Mouse (Mus musculus): ENCODE data around the gene Hoxa10. TPM values are rescaled to one million over a fixed set of nuclear protein-coding genes. Genes with fewer than 3 reads are reported as not detected.

Gene Hoxa10
- polyA plus RNA-seq, 1 experiment from 2014 or later: 0.40 TPM

DNA sequence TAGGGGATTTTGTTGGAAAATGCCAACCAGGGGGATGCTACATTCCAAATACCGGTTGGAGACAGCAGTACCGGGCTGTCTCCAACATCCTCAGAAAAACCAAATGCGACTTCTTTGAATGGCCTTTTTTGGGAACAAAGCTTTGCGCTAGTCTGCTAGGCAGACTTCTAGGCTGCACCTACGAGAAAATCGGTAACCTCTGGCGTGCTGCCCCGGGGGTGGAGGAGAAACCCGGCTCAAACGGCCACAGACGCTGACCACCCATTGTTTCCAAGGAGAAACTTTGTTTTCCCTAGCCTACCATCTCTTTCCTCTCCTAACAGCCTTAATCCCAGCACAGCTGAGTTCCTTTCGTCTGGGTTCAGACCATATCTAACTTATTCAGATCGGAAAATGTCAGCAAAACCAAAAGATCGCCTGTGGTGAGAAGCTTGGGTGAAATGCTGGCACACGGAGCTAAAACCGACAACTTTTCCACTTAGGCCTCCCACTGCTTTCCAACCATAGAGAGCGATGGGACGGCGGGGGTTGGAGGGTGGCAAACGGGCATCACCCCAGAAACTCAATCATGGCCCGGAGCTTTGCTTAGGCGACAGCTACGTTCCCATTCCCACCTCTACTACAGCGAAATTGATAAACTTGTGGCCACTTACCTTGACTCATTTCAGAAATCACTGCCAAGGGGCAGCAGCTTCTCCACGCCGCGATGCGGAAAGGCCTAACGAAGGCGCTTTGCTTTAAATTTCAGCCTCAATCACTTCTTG is 847 bp downstream of the Hoxa10 start:
- 2% methylated on average over 30 of the region's 30 CpGs for WGBS
- Histone ChIP-seq H3K27me3 (peaks cover 97% of the 10 kb centered on the region), H3K9me3 (no peaks in the 10 kb centered on the region), H3K4me1 (replicated peaks) (no peaks in the 10 kb centered on the region), H3K4me3 (no peak overlapping the region), H3K36me3 (no peaks in the 10 kb centered on the region), H3K9ac (no peak overlapping the region), H3K4me2 (0 out of 2 replicates have a peak overlapping the region, but pooled peaks have one; percentile 11), H3K27ac (replicated peaks) (no peak overlapping the region)
- no peak for ATAC-seq (ENCODE audit: low FRiP score, low read depth)

DNA sequence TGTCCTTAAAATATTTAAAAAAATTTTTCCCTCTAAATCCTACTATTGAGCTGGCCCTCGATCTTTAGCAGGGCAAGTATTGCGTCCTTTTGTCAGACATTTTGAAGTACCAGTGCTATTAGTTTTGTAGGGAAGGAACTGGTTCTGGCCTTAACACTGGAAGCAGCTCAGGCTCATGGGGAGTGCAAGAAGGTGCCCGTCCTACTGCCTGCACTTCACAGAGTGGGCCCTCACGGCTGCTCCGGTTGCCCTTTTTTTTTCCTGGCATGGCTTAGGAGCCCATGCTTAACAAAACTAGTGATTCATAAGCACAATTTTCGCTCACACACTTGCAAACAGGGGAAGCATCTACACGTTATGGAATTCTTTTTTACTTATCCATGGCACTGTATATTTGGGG is 1.7 kb downstream of the Hoxa10 start:
- Histone ChIP-seq H3K4me1 (replicated peaks) (no peaks in the 10 kb centered on the region), H3K4me2 (no peak overlapping the region), H3K27ac (replicated peaks) (no peak overlapping the region), H3K36me3 (no peaks in the 10 kb centered on the region), H3K4me3 (no peak overlapping the region), H3K9ac (no peak overlapping the region), H3K27me3 (peaks cover 97% of the 10 kb centered on the region), H3K9me3 (no peaks in the 10 kb centered on the region)
- ATAC-seq (ENCODE audit: low FRiP score, low read depth): no peak
- 3% methylated on average over 7 of the region's 7 CpGs for WGBS

DNA sequence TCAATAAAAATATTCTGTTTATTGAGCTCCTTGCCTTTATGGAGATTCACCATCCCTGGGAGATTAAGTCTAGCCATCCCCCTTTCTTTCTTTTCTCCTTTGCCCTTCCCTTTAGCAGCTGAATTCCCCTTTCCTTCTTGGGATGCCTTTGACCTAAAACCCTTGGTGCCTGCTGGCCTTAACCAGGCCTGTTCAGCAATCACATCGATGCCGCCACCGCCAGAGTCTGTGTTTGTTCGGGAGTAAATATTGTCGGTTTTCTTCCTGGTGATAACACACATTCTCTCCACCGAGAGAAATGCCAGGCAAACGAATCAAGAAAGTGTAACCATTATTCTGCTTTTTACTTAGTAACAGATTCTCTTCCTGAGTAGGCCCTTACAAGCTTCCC is 2.5 kb downstream of the Hoxa10 start:
- ATAC-seq (ENCODE audit: low FRiP score, low read depth): no peak
- Histone ChIP-seq H3K4me3 (no peak overlapping the region), H3K27me3 (peaks cover 97% of the 10 kb centered on the region), H3K9me3 (no peaks in the 10 kb centered on the region), H3K4me2 (no peak overlapping the region), H3K27ac (replicated peaks) (no peak overlapping the region), H3K9ac (no peak overlapping the region), H3K4me1 (replicated peaks) (no peaks in the 10 kb centered on the region), H3K36me3 (no peaks in the 10 kb centered on the region)
- 2% methylated on average over 7 of the region's 7 CpGs for WGBS

DNA sequence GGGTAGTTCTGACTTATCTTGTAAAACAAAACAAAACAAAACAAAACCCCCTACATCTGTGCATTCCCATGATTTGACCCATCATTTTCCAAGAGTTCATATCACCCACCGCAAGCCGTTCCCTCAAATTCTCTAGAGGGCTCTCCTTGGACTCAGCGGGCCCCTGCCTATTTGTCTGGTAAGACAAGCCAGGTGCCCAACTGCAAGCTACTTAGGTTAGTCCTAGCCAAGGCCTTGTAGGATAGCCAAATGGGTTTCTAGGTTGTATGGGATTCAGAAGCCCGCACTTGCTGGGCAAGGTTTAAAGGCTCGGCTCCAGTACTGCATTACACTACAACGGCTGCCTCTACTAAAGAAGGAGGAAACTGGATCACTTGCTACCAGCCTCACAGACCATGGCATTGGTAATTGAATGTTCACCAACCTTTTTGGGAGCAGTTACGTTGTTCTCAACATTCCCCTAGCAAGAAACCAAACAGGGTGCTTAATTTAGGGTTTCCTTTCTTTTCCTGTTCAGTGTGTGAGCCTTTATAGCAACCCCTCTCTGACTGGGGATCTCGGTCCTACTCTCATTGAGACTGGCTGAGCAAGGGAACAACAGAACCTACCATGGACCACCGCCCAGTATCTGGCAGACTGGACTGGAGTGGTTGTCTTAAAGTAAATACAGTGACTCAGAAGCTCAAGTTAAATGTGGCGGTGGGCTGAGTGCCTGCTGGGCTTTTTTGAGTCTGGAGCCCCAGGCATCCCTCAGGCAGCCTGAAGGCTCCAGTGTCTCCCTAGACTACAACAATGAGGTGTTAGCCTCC is 3.1 kb downstream of the Hoxa10 start:
- H3K27ac ChIP-seq (replicated peaks): no peak overlapping the region
- H3K9me3 ChIP-seq: no peaks in the 10 kb centered on the region
- no peak overlapping the region for H3K9ac ChIP-seq
- no peaks in the 10 kb centered on the region for H3K4me1 ChIP-seq (replicated peaks)
- H3K36me3 ChIP-seq: no peaks in the 10 kb centered on the region
- H3K4me3 ChIP-seq: no peak overlapping the region
- 6% methylated on average over 10 of the region's 10 CpGs for WGBS
- peaks cover 97% of the 10 kb centered on the region for H3K27me3 ChIP-seq
- no peak for ATAC-seq (ENCODE audit: low FRiP score, low read depth)
- H3K4me2 ChIP-seq: no peak overlapping the region

DNA sequence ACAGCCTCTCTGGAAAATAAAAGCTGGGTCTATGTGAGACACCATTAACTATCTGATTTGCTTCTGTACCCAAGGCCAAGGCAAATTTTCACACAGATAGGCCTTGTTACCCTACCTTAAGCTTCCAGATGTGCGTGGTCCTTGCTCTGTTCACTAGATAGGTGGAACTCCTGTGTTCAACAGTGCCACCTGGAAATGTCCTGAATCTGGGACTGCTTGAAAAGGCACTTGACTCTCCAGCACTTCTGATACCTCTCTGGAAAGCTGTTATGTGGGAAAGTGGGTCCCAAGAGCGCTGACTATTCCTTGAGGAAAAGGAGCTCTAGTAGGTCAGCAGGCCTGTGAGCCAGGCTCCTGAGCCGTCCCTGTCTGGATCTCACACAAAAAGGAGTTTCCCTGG is 3.8 kb downstream of the Hoxa10 start:
- no peaks in the 10 kb centered on the region for H3K9me3 ChIP-seq
- no peak for ATAC-seq (ENCODE audit: low FRiP score, low read depth)
- peaks cover 97% of the 10 kb centered on the region for H3K27me3 ChIP-seq
- H3K27ac ChIP-seq (replicated peaks): no peak overlapping the region
- no peak overlapping the region for H3K4me3 ChIP-seq
- no peaks in the 10 kb centered on the region for H3K36me3 ChIP-seq
- no peak overlapping the region for H3K4me2 ChIP-seq
- H3K4me1 ChIP-seq (replicated peaks): no peaks in the 10 kb centered on the region
- H3K9ac ChIP-seq: no peak overlapping the region
- WGBS: 7% methylated on average over 3 of the region's 3 CpGs

DNA sequence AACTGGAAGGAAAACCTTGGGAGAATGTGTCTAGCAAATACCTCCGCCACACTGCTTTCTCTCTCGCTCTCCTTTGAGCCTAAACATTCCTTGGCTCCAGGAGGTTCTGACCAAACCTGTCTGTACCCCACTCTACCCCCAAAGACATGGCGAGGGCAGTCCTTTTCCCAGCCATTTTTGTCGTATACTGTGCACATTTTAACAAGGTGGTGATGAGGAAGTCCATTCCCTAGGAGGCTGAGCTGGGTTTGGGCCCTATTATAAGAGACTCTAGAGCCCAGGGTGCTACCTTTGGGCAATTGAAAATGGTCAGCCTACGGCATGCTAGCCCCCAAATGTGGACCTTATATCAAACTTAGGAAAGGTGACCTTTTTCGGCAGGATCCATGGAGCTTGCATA is 4.8 kb downstream of the Hoxa10 start:
- Histone ChIP-seq H3K9me3 (no peaks in the 10 kb centered on the region), H3K27me3 (peaks cover 92% of the 10 kb centered on the region), H3K36me3 (no peaks in the 10 kb centered on the region), H3K4me1 (replicated peaks) (no peaks in the 10 kb centered on the region), H3K4me2 (no peak overlapping the region), H3K27ac (replicated peaks) (no peak overlapping the region), H3K4me3 (no peak overlapping the region), H3K9ac (no peak overlapping the region)
- ATAC-seq (ENCODE audit: low FRiP score, low read depth): no peak
- WGBS: 23% methylated on average over 6 of the region's 6 CpGs

DNA sequence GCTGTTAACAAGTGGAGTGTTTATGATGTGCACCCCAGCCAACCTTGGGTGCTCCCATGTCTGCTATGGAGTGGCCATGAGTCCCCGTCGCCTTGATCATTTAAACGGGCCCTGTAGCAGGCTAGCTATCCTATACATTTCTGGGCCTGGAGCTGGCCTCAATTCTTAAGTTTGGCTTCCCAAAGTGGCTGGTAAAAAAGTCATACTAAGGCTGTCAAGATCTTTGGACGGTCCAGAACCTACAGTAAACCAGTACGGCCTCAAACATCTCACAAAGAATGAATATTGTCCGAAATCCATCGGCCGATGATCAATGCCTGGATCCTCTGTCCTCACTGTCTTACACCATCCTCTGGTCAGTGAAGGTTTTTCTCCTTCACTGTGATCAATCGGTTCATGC is 5.4 kb downstream of the Hoxa10 start:
- Histone ChIP-seq H3K27me3 (peaks cover 90% of the 10 kb centered on the region), H3K4me1 (replicated peaks) (no peaks in the 10 kb centered on the region), H3K9me3 (no peaks in the 10 kb centered on the region), H3K27ac (replicated peaks) (no peak overlapping the region), H3K9ac (no peak overlapping the region), H3K4me3 (no peak overlapping the region), H3K36me3 (no peaks in the 10 kb centered on the region), H3K4me2 (no peak overlapping the region)
- 28% methylated on average over 9 of the region's 9 CpGs for WGBS
- no peak for ATAC-seq (ENCODE audit: low FRiP score, low read depth)

DNA sequence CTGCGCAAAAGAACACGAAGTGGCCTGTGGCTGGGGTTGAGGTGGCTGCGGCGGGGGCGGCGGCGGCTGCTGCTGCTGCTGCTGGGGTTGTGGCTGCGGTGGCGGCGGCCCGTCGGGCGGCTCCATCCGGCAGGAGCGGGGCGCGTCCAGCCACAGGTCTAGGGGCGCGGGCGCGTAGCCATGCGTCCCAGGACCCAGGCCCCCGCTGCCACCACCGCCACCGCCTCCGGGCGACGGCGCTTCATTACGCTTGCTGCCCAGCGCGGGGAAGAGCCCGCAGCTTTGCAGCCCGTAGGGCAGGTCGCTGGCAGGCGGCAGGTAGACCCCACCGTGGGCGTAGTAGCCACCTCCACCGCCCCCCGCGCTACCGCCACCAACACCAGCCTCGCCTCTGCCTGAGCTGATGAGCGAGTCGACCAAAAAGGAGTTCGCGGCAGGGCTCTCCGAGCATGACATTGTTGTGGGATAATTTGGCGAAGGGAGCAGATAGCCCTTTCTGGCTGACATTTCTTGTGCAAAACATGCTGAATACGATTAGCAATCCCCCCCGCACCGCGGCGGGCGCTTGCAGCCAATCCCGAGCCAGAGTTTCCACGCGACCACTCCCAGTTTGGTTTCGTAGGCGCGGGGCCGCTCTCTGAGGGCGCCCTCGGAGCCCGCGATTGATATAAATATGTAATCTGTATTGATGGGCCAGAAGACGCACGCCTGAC is 6.1 kb downstream of the Hoxa10 start:
- Histone ChIP-seq H3K4me1 (replicated peaks) (no peaks in the 10 kb centered on the region), H3K9ac (no peak overlapping the region), H3K9me3 (no peaks in the 10 kb centered on the region), H3K4me3 (no peak overlapping the region), H3K27me3 (peaks cover 89% of the 10 kb centered on the region), H3K27ac (replicated peaks) (no peak overlapping the region), H3K4me2 (no peak overlapping the region), H3K36me3 (no peaks in the 10 kb centered on the region)
- WGBS: 1% methylated on average over 63 of the region's 68 CpGs
- ATAC-seq (ENCODE audit: low FRiP score, low read depth): no peak

DNA sequence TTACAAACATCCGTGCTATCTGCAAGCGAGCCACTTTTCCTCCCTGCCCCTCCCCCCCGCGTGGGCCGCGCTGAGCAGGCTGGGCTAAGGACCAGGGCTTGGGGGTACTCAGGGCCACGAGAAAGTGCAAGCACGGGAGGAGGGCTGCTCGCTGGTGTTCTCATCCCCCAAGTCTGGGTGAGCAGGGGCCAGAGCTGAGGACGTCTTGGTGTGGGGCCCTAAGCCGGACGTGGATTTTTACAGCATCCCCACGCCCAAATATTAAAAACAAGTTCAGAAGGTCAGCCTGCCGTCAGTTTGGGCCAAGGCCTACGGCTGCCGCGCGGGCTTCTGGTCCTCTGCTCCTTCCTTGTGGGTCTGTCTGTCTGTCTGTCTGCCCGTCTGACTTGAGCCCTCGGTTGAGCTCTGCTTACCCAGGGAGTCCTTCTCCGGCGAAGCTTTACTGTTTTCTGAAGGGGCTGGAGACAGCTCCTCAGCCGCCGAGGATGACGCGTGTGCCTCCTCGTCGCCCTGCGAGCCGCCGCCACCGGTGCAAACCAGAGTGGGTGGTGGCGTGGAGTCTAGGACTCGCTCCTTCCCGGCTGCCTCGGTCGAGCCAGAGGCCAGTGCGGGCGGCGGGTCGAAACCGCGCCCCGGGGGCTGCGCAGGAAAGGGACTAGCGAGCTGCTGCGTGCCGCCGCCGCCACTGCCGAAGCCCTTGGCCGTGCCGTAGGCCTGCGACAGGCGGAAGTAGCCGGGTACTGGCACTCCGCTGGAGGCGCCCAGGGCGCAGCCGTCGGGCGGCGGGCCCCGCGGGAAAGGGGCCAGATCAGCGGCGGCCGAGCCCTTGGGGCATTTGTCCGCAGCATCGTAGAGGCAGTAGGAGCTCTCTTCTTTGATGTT is 6.9 kb downstream of the Hoxa10 start:
- no peaks in the 10 kb centered on the region for H3K36me3 ChIP-seq
- H3K27me3 ChIP-seq: peaks cover 92% of the 10 kb centered on the region
- H3K4me1 ChIP-seq (replicated peaks): no peaks in the 10 kb centered on the region
- H3K9ac ChIP-seq: no peak overlapping the region
- H3K4me3 ChIP-seq: no peak overlapping the region
- no peak for ATAC-seq (ENCODE audit: low FRiP score, low read depth)
- 1% methylated on average over 69 of the region's 70 CpGs for WGBS
- no peak overlapping the region for H3K27ac ChIP-seq (replicated peaks)
- no peaks in the 10 kb centered on the region for H3K9me3 ChIP-seq
- no peak overlapping the region for H3K4me2 ChIP-seq

DNA sequence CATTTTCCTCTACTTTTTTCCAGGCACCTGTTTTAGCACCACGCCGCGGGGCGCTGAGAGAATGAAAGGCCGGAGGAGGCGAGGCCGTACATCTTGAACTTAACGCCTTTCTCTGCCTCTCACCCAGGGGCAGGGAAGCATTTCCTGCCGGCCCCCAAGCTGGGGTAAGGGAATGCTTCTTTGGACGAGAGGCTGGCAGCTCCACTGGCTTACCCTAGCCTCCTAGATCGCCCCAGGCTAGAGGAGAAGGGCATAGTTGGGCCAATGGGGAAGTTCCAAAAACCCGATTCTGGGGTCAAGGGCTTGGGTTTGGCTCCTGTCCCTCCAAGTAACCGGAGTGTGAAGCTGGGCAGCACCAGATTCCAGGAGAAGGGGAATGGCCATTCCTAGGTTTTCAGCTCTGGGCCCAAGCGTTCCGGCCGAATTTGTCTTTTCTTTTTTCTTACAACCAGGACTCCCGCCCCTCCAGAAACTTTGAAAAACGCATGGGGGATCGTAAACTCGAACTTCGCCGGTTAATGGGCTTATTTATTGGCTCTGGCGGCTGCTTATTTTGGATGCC is 7.6 kb downstream of the Hoxa10 start:
- peaks cover 91% of the 10 kb centered on the region for H3K27me3 ChIP-seq
- H3K4me1 ChIP-seq (replicated peaks): no peaks in the 10 kb centered on the region
- no peaks in the 10 kb centered on the region for H3K36me3 ChIP-seq
- H3K27ac ChIP-seq (replicated peaks): no peak overlapping the region
- H3K9me3 ChIP-seq: no peaks in the 10 kb centered on the region
- H3K9ac ChIP-seq: no peak overlapping the region
- H3K4me3 ChIP-seq: no peak overlapping the region
- 1% methylated on average over 23 of the region's 23 CpGs for WGBS
- no peak overlapping the region for H3K4me2 ChIP-seq
- no peak for ATAC-seq (ENCODE audit: low FRiP score, low read depth)

DNA sequence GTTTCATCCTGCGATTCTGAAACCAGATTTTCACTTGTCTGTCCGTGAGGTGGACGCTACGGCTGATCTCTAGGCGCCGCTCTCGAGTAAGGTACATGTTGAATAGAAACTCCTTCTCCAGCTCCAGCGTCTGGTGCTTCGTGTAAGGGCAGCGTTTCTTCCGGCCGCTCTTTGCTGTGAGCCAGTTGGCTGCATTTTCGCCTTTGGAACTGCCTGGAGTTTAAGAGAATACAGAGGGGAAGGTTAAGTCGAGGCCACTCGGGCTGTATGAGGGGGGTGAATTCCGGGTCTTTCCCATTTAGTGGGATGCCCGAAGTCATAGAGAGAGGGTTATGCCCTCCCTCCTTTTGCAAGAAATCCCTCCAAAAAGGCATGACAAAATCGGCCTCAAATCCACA is 8.1 kb downstream of the Hoxa10 start:
- no peak overlapping the region for H3K27ac ChIP-seq (replicated peaks)
- H3K27me3 ChIP-seq: peaks cover 91% of the 10 kb centered on the region
- no peak overlapping the region for H3K4me3 ChIP-seq
- no peak for ATAC-seq (ENCODE audit: low FRiP score, low read depth)
- no peaks in the 10 kb centered on the region for H3K4me1 ChIP-seq (replicated peaks)
- no peak overlapping the region for H3K4me2 ChIP-seq
- H3K9ac ChIP-seq: no peak overlapping the region
- no peaks in the 10 kb centered on the region for H3K9me3 ChIP-seq
- H3K36me3 ChIP-seq: no peaks in the 10 kb centered on the region
- under 1% methylated on average over 18 of the region's 18 CpGs for WGBS
